Mouse (Mus musculus): ENCODE results near the gene Aldh1l1. TPM values are rescaled to one million over a fixed set of nuclear protein-coding genes. Genes with fewer than 3 reads are reported as not detected.

Gene Aldh1l1
- polyA plus RNA-seq (2012), result not detected in 2 replicates

DNA sequence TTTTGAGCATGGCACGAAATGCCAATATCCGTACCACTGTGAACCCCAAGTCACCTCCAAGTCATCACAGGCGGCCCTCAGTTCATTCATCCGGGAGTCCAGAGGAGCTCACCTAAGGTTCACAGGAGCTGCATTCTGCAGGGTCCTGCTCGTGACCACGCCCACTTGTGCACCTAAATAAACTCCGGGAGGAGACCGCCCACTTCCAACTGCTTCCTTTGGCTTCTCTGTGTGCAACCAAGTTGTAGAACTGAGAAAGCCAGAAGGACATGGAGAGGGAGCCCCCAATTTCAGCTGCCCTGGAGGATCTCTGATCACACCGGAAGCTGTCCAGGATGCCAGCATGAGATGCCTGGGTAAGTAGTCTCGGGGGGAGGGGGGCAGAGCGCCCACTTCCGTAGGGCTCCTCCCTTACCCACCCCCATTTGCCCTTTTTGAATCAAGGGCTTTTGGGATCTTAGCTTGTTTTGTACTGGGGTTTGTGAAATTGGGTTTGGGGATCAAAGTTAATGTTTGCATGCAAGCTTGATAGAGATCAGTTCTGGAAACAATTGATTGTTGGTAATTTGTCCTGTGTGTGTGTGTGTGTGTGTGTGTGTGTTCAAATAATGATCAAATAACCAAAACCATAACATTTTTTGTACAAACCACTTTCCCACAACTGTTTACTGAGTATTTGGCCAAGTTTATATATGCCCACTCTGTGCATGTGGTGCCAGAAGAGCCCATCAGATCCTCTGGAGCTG, at the start of gene Aldh1l1:
Gene Aldh1l1, plus strand, starts transcription at position 252 of the 746 bp plus-strand sequence.
- TF ChIP-seq GATA1 (IDR thresholded peaks at IDR 0.05; ENCODE audit: low read length), result no peak

GRCm38 (mm10) chr6:90437041-90437440, 49.2 kb upstream of the Aldh1l1 start:
- no peak for TF ChIP-seq GATA1 (IDR thresholded peaks at IDR 0.05; ENCODE audit: low read length)

- TF ChIP-seq GATA1 (IDR thresholded peaks at IDR 0.05; ENCODE audit: low read length), result no peak
Observed at GRCm38 (mm10) chr6:90446883-90447282, 39.3 kb upstream of the Aldh1l1 start.

- TF ChIP-seq GATA1 (IDR thresholded peaks at IDR 0.05; ENCODE audit: low read length), result no peak
Observed at GRCm38 (mm10) chr6:90450179-90450578, 36.0 kb upstream of the Aldh1l1 start.

GRCm38 (mm10) chr6:90450697-90451096, 35.5 kb upstream of the Aldh1l1 start:
- TF ChIP-seq GATA1 (IDR thresholded peaks at IDR 0.05; ENCODE audit: low read length), result no peak

- no peak for TF ChIP-seq GATA1 (IDR thresholded peaks at IDR 0.05; ENCODE audit: low read length)
Observed at GRCm38 (mm10) chr6:90451512-90451911, 34.7 kb upstream of the Aldh1l1 start.

GRCm38 (mm10) chr6:90452603-90453002, 33.6 kb upstream of the Aldh1l1 start:
- TF ChIP-seq GATA1 (IDR thresholded peaks at IDR 0.05; ENCODE audit: low read length), result no peak

- TF ChIP-seq GATA1 (IDR thresholded peaks at IDR 0.05; ENCODE audit: low read length), result no peak
Observed at GRCm38 (mm10) chr6:90453751-90454150, 32.5 kb upstream of the Aldh1l1 start.

DNA sequence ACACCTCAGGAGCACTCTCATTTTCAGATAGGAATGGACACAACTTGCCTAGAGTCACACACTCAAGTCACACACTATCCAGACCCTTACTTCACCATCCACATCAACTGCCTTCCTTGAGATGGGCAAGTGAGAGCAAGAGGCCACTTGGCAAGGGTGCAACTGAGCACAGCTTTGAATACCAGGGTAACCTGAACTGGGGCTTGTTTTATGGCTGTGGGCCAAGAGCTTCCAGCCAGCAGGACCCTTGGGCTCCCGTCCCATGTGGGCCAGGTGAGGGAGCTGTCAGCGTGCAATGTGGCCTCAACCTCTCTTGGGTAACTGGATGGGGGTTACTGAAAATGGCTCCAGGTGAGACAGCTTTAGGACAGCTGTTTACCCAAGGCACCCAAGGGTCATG, 28.8 kb upstream of the Aldh1l1 start:
- no peak for TF ChIP-seq GATA1 (IDR thresholded peaks at IDR 0.05; ENCODE audit: low read length)

DNA sequence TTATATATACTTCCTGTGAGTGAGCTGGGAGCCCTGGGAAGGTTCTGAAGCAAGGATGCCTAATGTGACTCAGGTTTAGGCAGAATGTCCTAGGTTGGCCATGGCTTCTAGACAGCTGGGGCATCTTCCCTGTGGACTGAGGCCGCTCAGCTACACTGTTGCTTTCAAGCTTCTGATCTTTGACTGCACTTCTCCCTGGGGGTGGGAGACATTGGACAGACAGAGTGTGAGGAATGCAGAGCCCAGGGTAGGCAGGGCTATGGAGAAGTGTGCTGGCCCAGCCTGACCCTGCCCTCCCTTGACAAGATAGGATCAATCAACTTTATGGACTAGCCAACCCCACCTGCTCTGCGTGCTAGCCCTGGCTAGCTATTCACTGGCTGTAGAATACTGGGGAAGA, 25.0 kb upstream of the Aldh1l1 start:
- TF ChIP-seq GATA1 (IDR thresholded peaks at IDR 0.05; ENCODE audit: low read length), result no peak

DNA sequence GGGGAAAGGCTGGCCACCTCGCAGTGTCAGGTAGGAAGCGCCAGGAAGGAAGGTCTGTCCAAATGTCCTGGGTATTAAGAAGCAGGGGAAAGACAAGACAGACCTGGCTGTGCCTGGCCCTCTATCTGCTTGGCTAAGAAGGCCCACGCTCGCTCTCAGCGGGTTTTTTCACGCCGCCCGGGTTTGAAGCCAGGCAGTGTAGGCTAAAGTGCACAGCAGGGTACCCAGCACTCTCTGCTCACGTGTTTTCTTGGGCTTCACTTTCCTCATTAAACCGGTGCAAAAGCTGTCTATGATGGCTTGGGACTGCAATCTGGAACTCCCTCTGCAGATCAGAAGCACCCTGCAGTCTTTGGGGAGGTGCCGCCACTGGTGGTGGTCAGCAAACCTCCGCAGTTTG, 24.5 kb upstream of the Aldh1l1 start:
- no peak for TF ChIP-seq GATA1 (IDR thresholded peaks at IDR 0.05; ENCODE audit: low read length)

- TF ChIP-seq GATA1 (IDR thresholded peaks at IDR 0.05; ENCODE audit: low read length), result no peak
Observed at GRCm38 (mm10) chr6:90462181-90462706, 24.0 kb upstream of the Aldh1l1 start, which contains the start of gene Klf15. Klf15 (plus strand) TSS chr6:90462576.

DNA sequence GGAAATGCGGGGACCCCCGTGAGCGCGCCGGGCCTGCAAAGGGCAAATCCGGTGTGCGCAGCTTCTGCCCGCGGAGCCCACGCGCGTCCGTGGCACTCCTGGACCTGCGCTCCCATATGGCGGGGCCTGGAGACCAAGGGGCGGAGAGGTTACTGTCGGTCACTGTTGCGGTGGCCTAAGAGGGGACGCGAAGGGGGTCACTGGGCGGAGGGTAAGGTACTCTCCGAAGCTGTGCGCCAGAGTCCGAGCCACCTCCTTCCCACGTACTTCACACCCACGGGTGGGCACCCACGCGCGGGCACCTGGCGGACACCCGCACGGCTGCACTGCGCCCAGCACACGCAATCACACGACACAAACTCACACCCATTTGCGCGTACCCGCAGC, 23.4 kb upstream of the Aldh1l1 start:
- TF ChIP-seq GATA1 (IDR thresholded peaks at IDR 0.05; ENCODE audit: low read length), result no peak

- no peak for TF ChIP-seq GATA1 (IDR thresholded peaks at IDR 0.05; ENCODE audit: low read length)
Observed at GRCm38 (mm10) chr6:90463228-90463862, 22.9 kb upstream of the Aldh1l1 start.

DNA sequence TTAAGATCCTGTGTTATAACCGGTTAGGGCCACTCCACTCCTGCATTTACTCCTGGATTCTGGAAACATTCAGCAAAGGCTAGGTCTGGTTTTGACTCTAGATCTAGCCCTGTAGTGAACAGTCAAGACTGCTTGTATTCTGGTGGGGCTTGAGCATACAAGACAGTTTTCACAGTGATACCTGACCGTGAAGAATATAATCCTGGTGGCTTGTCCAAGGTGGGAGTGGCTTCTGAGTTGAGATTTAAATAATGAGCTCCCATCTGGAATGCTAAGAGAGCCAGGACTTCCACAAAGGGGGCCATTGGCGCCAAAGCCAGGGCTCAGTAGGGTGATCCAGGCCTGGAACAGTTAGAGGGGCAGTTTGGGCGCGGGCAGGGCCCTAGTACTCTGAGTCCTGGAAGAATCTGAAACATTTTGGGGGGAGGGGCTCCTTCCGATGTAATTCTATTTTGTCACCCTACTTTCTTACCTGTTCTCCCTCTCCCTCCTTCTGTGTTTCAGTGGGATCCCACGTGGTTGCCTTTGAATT, 22.3 kb upstream of the Aldh1l1 start:
- TF ChIP-seq GATA1 (IDR thresholded peaks at IDR 0.05; ENCODE audit: low read length), result no peak

DNA sequence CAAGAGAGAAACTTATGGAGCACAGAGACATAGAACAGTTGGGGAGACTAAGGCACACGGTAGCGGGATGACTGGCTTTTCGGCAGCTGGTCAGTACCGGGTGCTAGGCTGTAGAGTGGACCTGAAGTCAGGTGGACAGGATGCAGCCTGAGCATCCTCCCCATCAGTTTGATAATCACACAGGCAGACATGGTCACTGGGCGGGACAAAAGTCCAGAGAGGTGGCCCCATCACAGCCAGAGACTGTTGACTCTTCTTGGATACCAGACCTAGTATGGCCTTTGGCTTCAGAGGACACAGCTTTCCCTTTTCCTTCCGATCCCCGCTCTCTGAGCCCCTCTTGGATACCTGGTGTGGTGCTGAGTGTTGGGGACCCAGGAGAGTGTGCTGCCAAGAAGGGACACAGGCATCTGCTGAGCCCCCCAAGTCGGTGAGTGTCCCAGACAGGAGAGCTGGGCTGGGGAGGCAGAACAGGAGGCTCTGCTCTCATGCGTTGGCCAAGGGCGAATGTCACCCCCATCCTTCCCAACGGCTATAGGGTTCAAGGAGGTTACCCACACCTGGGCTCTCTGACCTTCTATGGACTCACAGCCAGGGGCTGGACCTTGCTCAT, 21.1 kb upstream of the Aldh1l1 start:
- no peak for TF ChIP-seq GATA1 (IDR thresholded peaks at IDR 0.05; ENCODE audit: low read length)
